Mouse (Mus musculus): ENCODE results near the gene Hs2st1. TPM values are rescaled to one million over a fixed set of nuclear protein-coding genes. Genes with fewer than 3 reads are reported as not detected.

Hs2st1 gene
- polyA plus RNA-seq, 1 experiment from 2014 or later = 18.3 TPM

GRCm38 (mm10) chr3:144513169-144514121 is 56.5 kb downstream of the Hs2st1 start:
- 87% methylated on average over 16 of the region's 16 CpGs for WGBS
- H3K4me3 ChIP-seq (ENCODE audit: low read depth, low read length) = no peak overlapping the region
- H3K9me3 ChIP-seq (replicated peaks; ENCODE audit: control insufficient read depth, low read length) = no peaks in the 10 kb centered on the region
- H3K36me3 ChIP-seq (ENCODE audit: control insufficient read depth, insufficient read depth, low read length) = no peaks in the 10 kb centered on the region
- ATAC-seq (no peak), DNase-seq (ENCODE audit: low spot score) (no peak)
- H3K27ac ChIP-seq (ENCODE audit: low read depth, low read length) = no peak overlapping the region
- no peaks in the 10 kb centered on the region for H3K4me1 ChIP-seq (ENCODE audit: control insufficient read depth, insufficient read depth, low read length)
- H3K4me2 ChIP-seq (ENCODE audit: low read length) = no peak overlapping the region
- no peaks in the 10 kb centered on the region for H3K27me3 ChIP-seq (replicated peaks; ENCODE audit: control insufficient read depth, insufficient read depth, low read length)
- H3K9ac ChIP-seq (ENCODE audit: low read length) = no peak overlapping the region

- no peak overlapping the region for H3K4me3 ChIP-seq (ENCODE audit: low read depth, low read length)
- H3K27me3 ChIP-seq (replicated peaks; ENCODE audit: control insufficient read depth, insufficient read depth, low read length) = no peaks in the 10 kb centered on the region
- no peak for ATAC-seq
- no peak overlapping the region for H3K27ac ChIP-seq (ENCODE audit: low read depth, low read length)
- no peaks in the 10 kb centered on the region for H3K9me3 ChIP-seq (replicated peaks; ENCODE audit: control insufficient read depth, low read length)
- DNase-seq (ENCODE audit: low spot score) = no peak
- H3K4me1 ChIP-seq (ENCODE audit: control insufficient read depth, insufficient read depth, low read length) = no peaks in the 10 kb centered on the region
- WGBS = 83% methylated on average over 3 of the region's 3 CpGs
- H3K4me2 ChIP-seq (ENCODE audit: low read length) = no peak overlapping the region
- H3K36me3 ChIP-seq (ENCODE audit: control insufficient read depth, insufficient read depth, low read length) = no peaks in the 10 kb centered on the region
- H3K9ac ChIP-seq (ENCODE audit: low read length) = no peak overlapping the region
These were observed 59.3 kb downstream of the Hs2st1 start for GRCm38 (mm10) chr3:144510724-144511123.

GRCm38 (mm10) chr3:144508342-144508741 is 61.6 kb downstream of the Hs2st1 start:
- Histone ChIP-seq H3K4me3 (ENCODE audit: low read depth, low read length) (no peak overlapping the region), H3K27me3 (replicated peaks; ENCODE audit: control insufficient read depth, insufficient read depth, low read length) (no peaks in the 10 kb centered on the region), H3K27ac (ENCODE audit: low read depth, low read length) (no peak overlapping the region), H3K9ac (ENCODE audit: low read length) (no peak overlapping the region), H3K9me3 (replicated peaks; ENCODE audit: control insufficient read depth, low read length) (no peaks in the 10 kb centered on the region), H3K36me3 (ENCODE audit: control insufficient read depth, insufficient read depth, low read length) (no peaks in the 10 kb centered on the region), H3K4me2 (ENCODE audit: low read length) (no peak overlapping the region), H3K4me1 (ENCODE audit: control insufficient read depth, insufficient read depth, low read length) (no peaks in the 10 kb centered on the region)
- WGBS = 87% methylated on average over 4 of the region's 4 CpGs
- DNase-seq (ENCODE audit: low spot score) (no peak), ATAC-seq (no peak)

- no peaks in the 10 kb centered on the region for H3K36me3 ChIP-seq (ENCODE audit: control insufficient read depth, insufficient read depth, low read length)
- H3K4me2 ChIP-seq (ENCODE audit: low read length) = no peak overlapping the region
- H3K27me3 ChIP-seq (replicated peaks; ENCODE audit: control insufficient read depth, insufficient read depth, low read length) = no peaks in the 10 kb centered on the region
- DNase-seq (ENCODE audit: low spot score) (no peak), ATAC-seq (no peak)
- no peaks in the 10 kb centered on the region for H3K9me3 ChIP-seq (replicated peaks; ENCODE audit: control insufficient read depth, low read length)
- H3K9ac ChIP-seq (ENCODE audit: low read length) = no peak overlapping the region
- H3K4me3 ChIP-seq (ENCODE audit: low read depth, low read length) = no peak overlapping the region
- no peaks in the 10 kb centered on the region for H3K4me1 ChIP-seq (ENCODE audit: control insufficient read depth, insufficient read depth, low read length)
- H3K27ac ChIP-seq (ENCODE audit: low read depth, low read length) = no peak overlapping the region
- WGBS = 26% methylated on average over 5 of the region's 5 CpGs
These were observed 62.1 kb downstream of the Hs2st1 start for GRCm38 (mm10) chr3:144507885-144508284.

GRCm38 (mm10) chr3:144506213-144506612 is 63.8 kb downstream of the Hs2st1 start:
- H3K4me3 ChIP-seq (ENCODE audit: low read depth, low read length) = no peak overlapping the region
- no peak overlapping the region for H3K4me2 ChIP-seq (ENCODE audit: low read length)
- H3K9me3 ChIP-seq (replicated peaks; ENCODE audit: control insufficient read depth, low read length) = no peaks in the 10 kb centered on the region
- no peak for ATAC-seq
- H3K4me1 ChIP-seq (ENCODE audit: control insufficient read depth, insufficient read depth, low read length) = no peaks in the 10 kb centered on the region
- H3K36me3 ChIP-seq (ENCODE audit: control insufficient read depth, insufficient read depth, low read length) = no peaks in the 10 kb centered on the region
- WGBS = 19% methylated on average over 3 of the region's 3 CpGs
- no peak for DNase-seq (ENCODE audit: low spot score)
- H3K27ac ChIP-seq (ENCODE audit: low read depth, low read length) = no peak overlapping the region
- H3K9ac ChIP-seq (ENCODE audit: low read length) = no peak overlapping the region
- H3K27me3 ChIP-seq (replicated peaks; ENCODE audit: control insufficient read depth, insufficient read depth, low read length) = no peaks in the 10 kb centered on the region

GRCm38 (mm10) chr3:144501930-144502329 is 68.1 kb downstream of the Hs2st1 start:
- WGBS = 75% methylated on average over 7 of the region's 7 CpGs
- no peak overlapping the region for H3K9ac ChIP-seq (ENCODE audit: low read length)
- H3K9me3 ChIP-seq (replicated peaks; ENCODE audit: control insufficient read depth, low read length) = no peaks in the 10 kb centered on the region
- no peak for ATAC-seq
- H3K4me2 ChIP-seq (ENCODE audit: low read length) = no peak overlapping the region
- H3K4me1 ChIP-seq (ENCODE audit: control insufficient read depth, insufficient read depth, low read length) = peaks cover 3% of the 10 kb centered on the region; the same call in 1 of the 2 replicates
- no peaks in the 10 kb centered on the region for H3K36me3 ChIP-seq (ENCODE audit: control insufficient read depth, insufficient read depth, low read length)
- no peak for DNase-seq (ENCODE audit: low spot score)
- no peaks in the 10 kb centered on the region for H3K27me3 ChIP-seq (replicated peaks; ENCODE audit: control insufficient read depth, insufficient read depth, low read length)
- no peak overlapping the region for H3K27ac ChIP-seq (ENCODE audit: low read depth, low read length)
- H3K4me3 ChIP-seq (ENCODE audit: low read depth, low read length) = no peak overlapping the region

GRCm38 (mm10) chr3:144496762-144497161 is 73.2 kb downstream of the Hs2st1 start:
- H3K9ac ChIP-seq (ENCODE audit: low read length) = no peak overlapping the region
- H3K9me3 ChIP-seq (replicated peaks; ENCODE audit: control insufficient read depth, low read length) = no peaks in the 10 kb centered on the region
- H3K36me3 ChIP-seq (ENCODE audit: control insufficient read depth, insufficient read depth, low read length) = no peaks in the 10 kb centered on the region
- H3K4me2 ChIP-seq (ENCODE audit: low read length) = no peak overlapping the region
- H3K27ac ChIP-seq (ENCODE audit: low read depth, low read length) = no peak overlapping the region
- no peaks in the 10 kb centered on the region for H3K27me3 ChIP-seq (replicated peaks; ENCODE audit: control insufficient read depth, insufficient read depth, low read length)
- H3K4me1 ChIP-seq (ENCODE audit: control insufficient read depth, insufficient read depth, low read length) = peaks cover 9% of the 10 kb centered on the region; the same call in 1 of the 2 replicates
- H3K4me3 ChIP-seq (ENCODE audit: low read depth, low read length) = no peak overlapping the region
- DNase-seq (ENCODE audit: low spot score) (no peak), ATAC-seq (no peak)
- 72% methylated on average over 5 of the region's 5 CpGs for WGBS

GRCm38 (mm10) chr3:144494838-144495237 is 75.1 kb downstream of the Hs2st1 start:
- DNase-seq (ENCODE audit: low spot score) (no peak), ATAC-seq (no peak)
- Histone ChIP-seq H3K36me3 (ENCODE audit: control insufficient read depth, insufficient read depth, low read length) (no peaks in the 10 kb centered on the region), H3K4me1 (ENCODE audit: control insufficient read depth, insufficient read depth, low read length) (peaks cover 9% of the 10 kb centered on the region; the same call in 1 of the 2 replicates), H3K4me2 (ENCODE audit: low read length) (no peak overlapping the region), H3K9ac (ENCODE audit: low read length) (no peak overlapping the region), H3K27ac (ENCODE audit: low read depth, low read length) (no peak overlapping the region), H3K9me3 (replicated peaks; ENCODE audit: control insufficient read depth, low read length) (no peaks in the 10 kb centered on the region), H3K27me3 (replicated peaks; ENCODE audit: control insufficient read depth, insufficient read depth, low read length) (no peaks in the 10 kb centered on the region), H3K4me3 (ENCODE audit: low read depth, low read length) (no peak overlapping the region)
- 77% methylated on average over 5 of the region's 5 CpGs for WGBS

- H3K4me1 ChIP-seq (ENCODE audit: control insufficient read depth, insufficient read depth, low read length) = no peaks in the 10 kb centered on the region
- ATAC-seq = no peak
- H3K27me3 ChIP-seq (replicated peaks; ENCODE audit: control insufficient read depth, insufficient read depth, low read length) = no peaks in the 10 kb centered on the region
- 89% methylated on average over 2 of the region's 2 CpGs for WGBS
- H3K9me3 ChIP-seq (replicated peaks; ENCODE audit: control insufficient read depth, low read length) = no peaks in the 10 kb centered on the region
- no peak overlapping the region for H3K4me3 ChIP-seq (ENCODE audit: low read depth, low read length)
- no peak overlapping the region for H3K27ac ChIP-seq (ENCODE audit: low read depth, low read length)
- DNase-seq (ENCODE audit: low spot score) = no peak
- H3K36me3 ChIP-seq (ENCODE audit: control insufficient read depth, insufficient read depth, low read length) = no peaks in the 10 kb centered on the region
- H3K4me2 ChIP-seq (ENCODE audit: low read length) = no peak overlapping the region
- H3K9ac ChIP-seq (ENCODE audit: low read length) = no peak overlapping the region
These were observed 81.2 kb downstream of the Hs2st1 start for GRCm38 (mm10) chr3:144488787-144489186.
